Mouse (Mus musculus) subcutaneous adipose tissue, adult 2 months (tissue): ENCODE data around the gene Krt19. TPM values are rescaled to one million over a fixed set of nuclear protein-coding genes. Genes with fewer than 3 reads are reported as not detected.

ENCODE experiments used
- polyA plus RNA-seq: library from polyadenylated mRNA; depleted of rRNA; stranded (reverse); fragments of >200 nt; gene quantifications from 2 replicates; pipeline ENCODE4 v1.2.3, GENCODE M21; 2012; ENCODE audit warnings: low replicate concordance; rRNA removed

The Krt19 gene
- polyA plus RNA-seq, result 14.2 and 271 TPM in 2 replicates

DNA sequence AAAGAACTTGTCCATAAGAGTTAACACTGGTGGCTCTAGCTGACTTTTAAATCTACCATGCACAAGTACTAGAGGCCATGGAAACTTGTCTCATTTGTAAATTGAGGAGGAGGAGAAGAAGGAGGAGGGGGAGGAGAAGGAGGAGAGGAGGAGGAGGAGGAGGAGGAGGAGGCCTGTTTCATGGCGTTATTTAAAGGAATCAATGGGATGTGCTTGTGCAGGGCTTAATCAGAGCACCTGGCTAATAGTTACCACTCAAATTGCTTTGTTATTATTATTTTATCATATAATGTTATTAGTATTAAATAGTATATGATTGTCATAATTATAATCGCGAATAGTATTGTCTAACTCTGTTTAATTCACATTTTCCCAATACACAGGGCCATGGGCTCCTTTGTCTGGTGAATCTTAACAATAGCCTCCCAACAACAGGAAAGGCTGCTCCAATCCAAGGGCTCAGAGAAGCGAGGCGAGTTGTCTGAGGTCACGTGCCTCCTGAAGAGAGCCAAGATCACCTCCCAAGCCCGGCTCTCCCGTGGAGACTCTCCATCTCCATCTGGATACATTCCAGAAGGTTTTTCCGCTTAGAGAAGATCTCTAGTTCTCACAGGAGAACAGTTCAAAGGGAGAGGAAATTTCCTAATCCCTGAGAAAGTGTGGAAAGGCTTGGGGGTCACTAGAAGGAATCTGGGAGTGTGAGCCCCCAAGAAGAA, at the start of gene Krt19:
Gene Krt19 (minus strand): TSS at position 51 of the 716 bp plus-strand sequence.

GRCm38 (mm10) chr11:100192992-100193391, 44.5 kb upstream of the Krt19 start, which contains the start of gene Krt9:
Krt9 (minus strand) TSS chr11:100193246.

GRCm38 (mm10) chr11:100135731-100136130, 12.7 kb downstream of the Krt19 start, which contains the start of gene Krt15:
Krt15 (minus strand) TSS chr11:100135928.

GRCm38 (mm10) chr11:100121466-100121865, 27.0 kb downstream of the Krt19 start, which contains the start of gene Krt13:
Krt13 (minus strand) TSS chr11:100121566.

GRCm38 (mm10) chr11:100105576-100106122, 42.8 kb downstream of the Krt19 start, which contains the start of gene Krt36:
Krt36 (minus strand) TSS chr11:100105626.

GRCm38 (mm10) chr11:100096141-100096540, 52.3 kb downstream of the Krt19 start, which contains the start of gene Krt35:
Krt35 (minus strand) TSS chr11:100096241.

Other genes starting within 250 kb of the Krt19 start
- gene Krtap31-1, start 240.7 kb downstream of the Krt19 start, polyA plus RNA-seq, result not detected in 2 replicates
- not detected in 2 replicates for gene Gm11565, start 233.9 kb downstream of the Krt19 start, polyA plus RNA-seq
- gene Krtap31-2, start 212.4 kb downstream of the Krt19 start, polyA plus RNA-seq, result not detected in 2 replicates
- gene Krtap9-5, start 200.2 kb downstream of the Krt19 start, polyA plus RNA-seq, result not detected in 2 replicates
- not detected in 2 replicates for gene Krtap29-1, start 169.6 kb downstream of the Krt19 start, polyA plus RNA-seq
- not detected in 2 replicates for gene Krtap16-1, start 162.1 kb downstream of the Krt19 start, polyA plus RNA-seq
- 2.2 TPM in 1 of 2 replicates, not detected in the other for gene Krtap17-1, start 154.7 kb downstream of the Krt19 start, polyA plus RNA-seq
- 0.06 TPM in 2 replicates for gene Krt33a, start 132.5 kb downstream of the Krt19 start, polyA plus RNA-seq
- gene Krt33b, start 118.8 kb downstream of the Krt19 start, polyA plus RNA-seq, result not detected in 2 replicates
- not detected in 2 replicates for gene Krt34, start 107.1 kb downstream of the Krt19 start, polyA plus RNA-seq
- not detected in 2 replicates for gene Krt31, start 98.1 kb downstream of the Krt19 start, polyA plus RNA-seq
- gene Krt32, start 60.4 kb downstream of the Krt19 start, polyA plus RNA-seq, result not detected in 2 replicates
- gene Krt35, start 52.4 kb downstream of the Krt19 start, polyA plus RNA-seq, result not detected in 2 replicates
- gene Krt36, start 43.0 kb downstream of the Krt19 start, polyA plus RNA-seq, result 2.0 and 2.9 TPM in 2 replicates
- 0.49 TPM in 1 of 2 replicates, not detected in the other for gene Krt13, start 27.1 kb downstream of the Krt19 start, polyA plus RNA-seq
- gene Krt15, start 12.7 kb downstream of the Krt19 start, polyA plus RNA-seq, result 1.1 TPM in 1 of 2 replicates, not detected in the other
- gene Krt9, start 44.6 kb upstream of the Krt19 start, polyA plus RNA-seq, result 0.04 TPM in 1 of 2 replicates, not detected in the other
- gene Krt14, start 58.9 kb upstream of the Krt19 start, polyA plus RNA-seq, result 0.11 and 0.26 TPM in 2 replicates
- not detected in 2 replicates for gene Krt16, start 100.2 kb upstream of the Krt19 start, polyA plus RNA-seq
- gene Krt17, start 112.4 kb upstream of the Krt19 start, polyA plus RNA-seq, result 4.0 TPM in 1 of 2 replicates, not detected in the other
- gene Krt42, start 121.2 kb upstream of the Krt19 start, polyA plus RNA-seq, result not detected in 2 replicates
- 118 and 139 TPM in 2 replicates for gene Eif1, start 171.2 kb upstream of the Krt19 start, polyA plus RNA-seq
- not detected in 2 replicates for gene Gast, start 185.7 kb upstream of the Krt19 start, polyA plus RNA-seq
- 0.97 and 7.3 TPM in 2 replicates for gene Hap1, start 207.5 kb upstream of the Krt19 start, polyA plus RNA-seq
- gene Jup, start 249.1 kb upstream of the Krt19 start, polyA plus RNA-seq, result 171 and 312 TPM in 2 replicates